Mouse (Mus musculus): Measurements from ENCODE around the gene 4930550C14Rik. TPM values are rescaled to one million over a fixed set of nuclear protein-coding genes. Genes with fewer than 3 reads are reported as not detected.

The 4930550C14Rik gene
- polyA plus RNA-seq, 1 experiment from 2014 or later, result 0.85 TPM

- WGBS, result 90% methylated on average over 8 of the region's 8 CpGs
- Histone ChIP-seq H3K9ac (ENCODE audit: low read depth, low read length) (no peak overlapping the region), H3K36me3 (ENCODE audit: control insufficient read depth, insufficient read depth, low read length) (no peaks in the 10 kb centered on the region), H3K4me2 (no peak overlapping the region), H3K4me3 (ENCODE audit: low read depth, low read length) (no peak overlapping the region), H3K4me1 (replicated peaks; ENCODE audit: control insufficient read depth, insufficient read depth, low read length) (peaks cover 3% of the 10 kb centered on the region; the same call in 1 of the 2 replicates), H3K27ac (ENCODE audit: low read depth, low read length) (no peak overlapping the region), H3K27me3 (replicated peaks; ENCODE audit: control insufficient read depth, insufficient read depth, low read length) (no peaks in the 10 kb centered on the region), H3K9me3 (ENCODE audit: control insufficient read depth, low read length) (no peaks in the 10 kb centered on the region)
- ATAC-seq (replicated peaks; ENCODE audit: low FRiP score) (no peak), DNase-seq (ENCODE audit: low spot score) (no peak)
Measured at GRCm38 (mm10) chr9:53399537-53399936, 2.6 kb upstream of the 4930550C14Rik start.

GRCm38 (mm10) chr9:53400696-53401095 lies 1.4 kb upstream of the 4930550C14Rik start:
- 87% methylated on average over 4 of the region's 4 CpGs for WGBS
- Histone ChIP-seq H3K9ac (ENCODE audit: low read depth, low read length) (no peak overlapping the region), H3K9me3 (ENCODE audit: control insufficient read depth, low read length) (no peaks in the 10 kb centered on the region), H3K4me1 (replicated peaks; ENCODE audit: control insufficient read depth, insufficient read depth, low read length) (peaks cover 3% of the 10 kb centered on the region; the same call in 1 of the 2 replicates), H3K27ac (ENCODE audit: low read depth, low read length) (no peak overlapping the region), H3K27me3 (replicated peaks; ENCODE audit: control insufficient read depth, insufficient read depth, low read length) (no peaks in the 10 kb centered on the region), H3K4me2 (no peak overlapping the region), H3K4me3 (ENCODE audit: low read depth, low read length) (no peak overlapping the region), H3K36me3 (ENCODE audit: control insufficient read depth, insufficient read depth, low read length) (no peaks in the 10 kb centered on the region)
- DNase-seq (ENCODE audit: low spot score) (no peak), ATAC-seq (replicated peaks; ENCODE audit: low FRiP score) (no peak)

- Histone ChIP-seq H3K4me1 (replicated peaks; ENCODE audit: control insufficient read depth, insufficient read depth, low read length) (peaks cover 3% of the 10 kb centered on the region; the same call in 1 of the 2 replicates), H3K4me3 (ENCODE audit: low read depth, low read length) (no peak overlapping the region), H3K36me3 (ENCODE audit: control insufficient read depth, insufficient read depth, low read length) (no peaks in the 10 kb centered on the region), H3K4me2 (no peak overlapping the region), H3K9me3 (ENCODE audit: control insufficient read depth, low read length) (no peaks in the 10 kb centered on the region), H3K9ac (ENCODE audit: low read depth, low read length) (no peak overlapping the region), H3K27ac (ENCODE audit: low read depth, low read length) (no peak overlapping the region), H3K27me3 (replicated peaks; ENCODE audit: control insufficient read depth, insufficient read depth, low read length) (no peaks in the 10 kb centered on the region)
- WGBS, result 85% methylated on average over 8 of the region's 8 CpGs
- DNase-seq (ENCODE audit: low spot score) (no peak), ATAC-seq (replicated peaks; ENCODE audit: low FRiP score) (no peak)
Measured at GRCm38 (mm10) chr9:53401146-53401545, 979 bp upstream of the 4930550C14Rik start.

GRCm38 (mm10) chr9:53402991-53403390 lies 866 bp downstream of the 4930550C14Rik start:
- Histone ChIP-seq H3K4me1 (replicated peaks; ENCODE audit: control insufficient read depth, insufficient read depth, low read length) (peaks cover 3% of the 10 kb centered on the region; the same call in 1 of the 2 replicates), H3K27ac (ENCODE audit: low read depth, low read length) (no peak overlapping the region), H3K9me3 (ENCODE audit: control insufficient read depth, low read length) (no peaks in the 10 kb centered on the region), H3K27me3 (replicated peaks; ENCODE audit: control insufficient read depth, insufficient read depth, low read length) (no peaks in the 10 kb centered on the region), H3K4me3 (ENCODE audit: low read depth, low read length) (no peak overlapping the region), H3K36me3 (ENCODE audit: control insufficient read depth, insufficient read depth, low read length) (no peaks in the 10 kb centered on the region), H3K9ac (ENCODE audit: low read depth, low read length) (no peak overlapping the region), H3K4me2 (no peak overlapping the region)
- ATAC-seq (replicated peaks; ENCODE audit: low FRiP score) (no peak), DNase-seq (ENCODE audit: low spot score) (no peak)
- 81% methylated on average over 8 of the region's 8 CpGs for WGBS

- DNase-seq (ENCODE audit: low spot score) (no peak), ATAC-seq (replicated peaks; ENCODE audit: low FRiP score) (no peak)
- H3K9me3 ChIP-seq (ENCODE audit: control insufficient read depth, low read length), result no peaks in the 10 kb centered on the region
- WGBS, result 78% methylated on average over 6 of the region's 6 CpGs
- 0 out of 2 replicates have a peak, but pooled peaks cover 5% of the 10 kb centered on the region for H3K4me1 ChIP-seq (replicated peaks; ENCODE audit: control insufficient read depth, insufficient read depth, low read length)
- no peak overlapping the region; the same call in 1 of the 2 replicates for H3K4me2 ChIP-seq
- H3K27ac ChIP-seq (ENCODE audit: low read depth, low read length), result no peak overlapping the region
- no peaks in the 10 kb centered on the region for H3K27me3 ChIP-seq (replicated peaks; ENCODE audit: control insufficient read depth, insufficient read depth, low read length)
- no peak overlapping the region for H3K4me3 ChIP-seq (ENCODE audit: low read depth, low read length)
- no peaks in the 10 kb centered on the region for H3K36me3 ChIP-seq (ENCODE audit: control insufficient read depth, insufficient read depth, low read length)
- no peak overlapping the region for H3K9ac ChIP-seq (ENCODE audit: low read depth, low read length)
Measured at GRCm38 (mm10) chr9:53404050-53404752, 2.1 kb downstream of the 4930550C14Rik start.

- Histone ChIP-seq H3K4me1 (replicated peaks; ENCODE audit: control insufficient read depth, insufficient read depth, low read length) (peaks cover 9% of the 10 kb centered on the region), H3K36me3 (ENCODE audit: control insufficient read depth, insufficient read depth, low read length) (no peaks in the 10 kb centered on the region), H3K27me3 (replicated peaks; ENCODE audit: control insufficient read depth, insufficient read depth, low read length) (no peaks in the 10 kb centered on the region), H3K9ac (ENCODE audit: low read depth, low read length) (0 out of 2 replicates have a peak overlapping the region, but pooled peaks have one; percentile 21), H3K27ac (ENCODE audit: low read depth, low read length) (no peak overlapping the region), H3K9me3 (ENCODE audit: control insufficient read depth, low read length) (no peaks in the 10 kb centered on the region), H3K4me2 (peak overlapping the region; percentile 58), H3K4me3 (ENCODE audit: low read depth, low read length) (peak overlapping the region; percentile 15)
- DNase-seq (ENCODE audit: low spot score) (peak; percentile 64), ATAC-seq (replicated peaks; ENCODE audit: low FRiP score) (no peak; the same call in 1 of the 2 replicates)
- 32% methylated on average over 21 of the region's 21 CpGs for WGBS
Measured at GRCm38 (mm10) chr9:53404753-53405722, 2.9 kb downstream of the 4930550C14Rik start.

- H3K4me2 ChIP-seq, result no peak overlapping the region
- peak overlapping the region; percentile 20; the same call in 1 of the 2 replicates for H3K27ac ChIP-seq (ENCODE audit: low read depth, low read length)
- no peak overlapping the region for H3K4me3 ChIP-seq (ENCODE audit: low read depth, low read length)
- H3K9ac ChIP-seq (ENCODE audit: low read depth, low read length), result no peak overlapping the region
- no peaks in the 10 kb centered on the region for H3K36me3 ChIP-seq (ENCODE audit: control insufficient read depth, insufficient read depth, low read length)
- WGBS, result 78% methylated on average over 4 of the region's 4 CpGs
- DNase-seq (ENCODE audit: low spot score) (no peak), ATAC-seq (replicated peaks; ENCODE audit: low FRiP score) (no peak)
- peaks cover 14% of the 10 kb centered on the region for H3K4me1 ChIP-seq (replicated peaks; ENCODE audit: control insufficient read depth, insufficient read depth, low read length)
- no peaks in the 10 kb centered on the region for H3K27me3 ChIP-seq (replicated peaks; ENCODE audit: control insufficient read depth, insufficient read depth, low read length)
- no peaks in the 10 kb centered on the region for H3K9me3 ChIP-seq (ENCODE audit: control insufficient read depth, low read length)
Measured at GRCm38 (mm10) chr9:53408548-53408947, 6.4 kb downstream of the 4930550C14Rik start.

- Histone ChIP-seq H3K27me3 (replicated peaks; ENCODE audit: control insufficient read depth, insufficient read depth, low read length) (no peaks in the 10 kb centered on the region), H3K27ac (ENCODE audit: low read depth, low read length) (peak overlapping the region; percentile 20), H3K9me3 (ENCODE audit: control insufficient read depth, low read length) (no peaks in the 10 kb centered on the region), H3K9ac (ENCODE audit: low read depth, low read length) (no peak overlapping the region), H3K4me1 (replicated peaks; ENCODE audit: control insufficient read depth, insufficient read depth, low read length) (peaks cover 14% of the 10 kb centered on the region), H3K4me2 (no peak overlapping the region), H3K36me3 (ENCODE audit: control insufficient read depth, insufficient read depth, low read length) (no peaks in the 10 kb centered on the region), H3K4me3 (ENCODE audit: low read depth, low read length) (no peak overlapping the region)
- DNase-seq (ENCODE audit: low spot score) (no peak), ATAC-seq (replicated peaks; ENCODE audit: low FRiP score) (0 out of 2 replicates have a peak, but pooled peaks have one; percentile 2)
- 85% methylated on average over 2 of the region's 2 CpGs for WGBS
Measured at GRCm38 (mm10) chr9:53408953-53409361, 6.8 kb downstream of the 4930550C14Rik start.

Data from liver, embryonic 11.5 days (tissue).